Mouse (Mus musculus): Measurements from ENCODE around the gene Hist1h2bk.

- TF ChIP-seq POLR2A (IDR thresholded peaks at IDR 0.05; ENCODE audit: insufficient read depth, low read depth, low read length) (no peak), CTCF (IDR thresholded peaks at IDR 0.05) (no peak), EP300 (IDR thresholded peaks at IDR 0.05; ENCODE audit: insufficient read depth, low read depth, low read length) (no peak)
Observed at GRCm38 (mm10) chr13:22045311-22045710, 9.6 kb downstream of the Hist1h2bk start.

All from heart, adult 2 months (tissue).